Mouse (Mus musculus) adrenal gland, adult 8-10 months (tissue): ENCODE results near the gene Nt5c3. TPM values are rescaled to one million over a fixed set of nuclear protein-coding genes. Genes with fewer than 3 reads are reported as not detected.
"Not testable (repeated sequence)": the region's sequence is repeated elsewhere in the genome, so short reads cannot be mapped to it uniquely, and the experiment has no call there.

Experiments used
- DNase-seq: peaks from one replicate; pipeline ENCODE4 v3.0.0; 2022
- total RNA-seq, 4 experiments: library from RNA; stranded (reverse); gene quantifications; 2 replicates each; pipeline ENCODE4 v1.2.4; 2022

Gene Nt5c3
- total RNA-seq, 4 experiments from 2014 or later, result 24.7 to 34.6 (median 29.4) TPM

- DNase-seq, result no peak
Observed at GRCm38 (mm10) chr6:56904330-56904729, 19.4 kb downstream of the Nt5c3 start.

GRCm38 (mm10) chr6:56903831-56904230, 19.9 kb downstream of the Nt5c3 start:
- DNase-seq, result no peak

GRCm38 (mm10) chr6:56902606-56903520, 20.9 kb downstream of the Nt5c3 start:
- DNase-seq, result no peak

- peak; percentile 68 for DNase-seq
Observed at GRCm38 (mm10) chr6:56901824-56902386, 21.8 kb downstream of the Nt5c3 start.

- DNase-seq, result no peak
Observed at GRCm38 (mm10) chr6:56901336-56901735, 22.4 kb downstream of the Nt5c3 start.

- no peak for DNase-seq
Observed at GRCm38 (mm10) chr6:56899601-56900000, 24.1 kb downstream of the Nt5c3 start.

- no peak for DNase-seq
Observed at GRCm38 (mm10) chr6:56890762-56891161, 33.0 kb downstream of the Nt5c3 start.

- DNase-seq, result peak; percentile 25
Observed at GRCm38 (mm10) chr6:56888561-56888960, 35.2 kb downstream of the Nt5c3 start.

GRCm38 (mm10) chr6:56879352-56879955, 44.3 kb downstream of the Nt5c3 start:
- DNase-seq, result no peak

- no peak for DNase-seq
Observed at GRCm38 (mm10) chr6:56877985-56878384, 45.7 kb downstream of the Nt5c3 start.

GRCm38 (mm10) chr6:56876870-56877269, 46.9 kb downstream of the Nt5c3 start:
- DNase-seq, result no peak

- no peak for DNase-seq
Observed at GRCm38 (mm10) chr6:56870027-56870426, 53.7 kb downstream of the Nt5c3 start.

- no peak for DNase-seq
Observed at GRCm38 (mm10) chr6:56868565-56868964, 55.2 kb downstream of the Nt5c3 start.

GRCm38 (mm10) chr6:56866899-56867298, 56.8 kb downstream of the Nt5c3 start:
- DNase-seq, result not testable (repeated sequence)

- DNase-seq, result no peak
Observed at GRCm38 (mm10) chr6:56860205-56860848, 63.4 kb downstream of the Nt5c3 start.

- no peak for DNase-seq
Observed at GRCm38 (mm10) chr6:56856748-56857147, 67.0 kb downstream of the Nt5c3 start.

- no peak for DNase-seq
Observed at GRCm38 (mm10) chr6:56854803-56855202, 68.9 kb downstream of the Nt5c3 start.

- no peak for DNase-seq
Observed at GRCm38 (mm10) chr6:56850315-56850714, 73.4 kb downstream of the Nt5c3 start.

- DNase-seq, result no peak
Observed at GRCm38 (mm10) chr6:56848974-56849373, 74.8 kb downstream of the Nt5c3 start.

GRCm38 (mm10) chr6:56844365-56844764, 79.4 kb downstream of the Nt5c3 start:
- no peak for DNase-seq

GRCm38 (mm10) chr6:56843229-56843628, 80.5 kb downstream of the Nt5c3 start:
- no peak for DNase-seq

- DNase-seq, result no peak
Observed at GRCm38 (mm10) chr6:56837621-56838020, 86.1 kb downstream of the Nt5c3 start.

GRCm38 (mm10) chr6:56837166-56837565, 86.6 kb downstream of the Nt5c3 start:
- DNase-seq, result no peak
